Mouse (Mus musculus): ENCODE results near the gene Dnase2a.

DNA sequence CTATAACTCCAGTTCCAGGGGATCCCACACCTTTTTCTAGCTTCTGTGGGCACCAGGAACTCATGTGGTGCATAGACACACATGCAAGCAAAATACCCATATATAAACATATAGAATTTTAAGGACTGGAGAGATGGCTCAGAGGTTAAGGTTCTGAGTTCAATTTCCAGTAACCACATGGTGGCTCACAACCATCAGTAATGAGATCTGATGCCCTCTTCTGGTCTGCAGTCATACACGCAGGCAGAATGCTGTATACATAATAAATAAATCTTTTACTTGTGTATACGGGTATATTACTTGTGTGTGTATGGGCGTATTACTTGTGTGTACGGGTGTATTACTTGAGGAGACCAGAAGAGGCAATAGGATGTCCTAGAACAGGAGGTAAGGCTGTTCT is 55.6 kb downstream of the Dnase2a start:
- TF ChIP-seq CTCF (IDR thresholded peaks at IDR 0.05; ENCODE audit: insufficient read depth, low read length) (no peak), POLR2A (IDR thresholded peaks at IDR 0.05; ENCODE audit: borderline replicate concordance, extremely low read depth, low read depth, low read length) (no peak)

Measured in lung, adult 2 months (tissue).